Mouse (Mus musculus): Measurements from ENCODE around the gene Mycn.

Gene Mycn

DNA sequence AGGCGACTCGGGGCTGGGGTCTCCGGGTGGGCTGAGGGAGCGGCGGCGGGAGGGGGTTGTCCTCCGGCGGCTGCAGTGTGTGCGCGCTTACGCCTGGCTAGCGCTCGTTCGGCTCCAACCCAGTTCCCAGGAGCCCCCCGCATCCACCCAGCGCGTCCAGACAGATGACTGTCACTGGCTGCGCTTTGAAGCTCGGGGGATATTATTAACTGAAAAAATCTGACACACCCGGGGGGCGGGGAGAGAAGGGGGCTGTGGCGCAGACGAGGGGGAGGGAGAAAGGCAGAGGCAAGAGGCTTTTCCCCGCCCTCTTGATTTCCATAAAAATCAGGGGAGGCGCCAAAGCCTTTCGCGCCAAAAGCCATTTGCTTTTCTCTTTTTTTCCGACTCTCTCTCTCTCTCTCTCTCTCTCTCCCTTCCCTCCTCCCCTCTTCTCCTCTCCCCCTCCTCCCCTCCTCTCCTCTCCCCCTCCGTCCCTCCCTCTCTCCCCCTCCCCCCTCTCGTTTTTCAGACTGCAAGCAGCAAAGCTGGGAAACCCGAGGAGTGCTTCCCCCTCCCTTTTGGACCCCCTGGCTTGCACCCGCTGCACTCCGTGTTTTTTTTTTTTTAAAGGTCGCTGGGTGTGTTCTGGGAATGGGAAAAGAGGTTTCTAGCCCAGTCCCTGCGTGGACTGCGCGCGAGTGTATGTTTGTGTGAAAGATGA lies at the start of gene Mycn:
Gene Mycn, minus strand, starts transcription at position 254 of the 703 bp plus-strand sequence.
- no peak for DNase-seq (ENCODE audit: low read depth, low spot score)

DNA sequence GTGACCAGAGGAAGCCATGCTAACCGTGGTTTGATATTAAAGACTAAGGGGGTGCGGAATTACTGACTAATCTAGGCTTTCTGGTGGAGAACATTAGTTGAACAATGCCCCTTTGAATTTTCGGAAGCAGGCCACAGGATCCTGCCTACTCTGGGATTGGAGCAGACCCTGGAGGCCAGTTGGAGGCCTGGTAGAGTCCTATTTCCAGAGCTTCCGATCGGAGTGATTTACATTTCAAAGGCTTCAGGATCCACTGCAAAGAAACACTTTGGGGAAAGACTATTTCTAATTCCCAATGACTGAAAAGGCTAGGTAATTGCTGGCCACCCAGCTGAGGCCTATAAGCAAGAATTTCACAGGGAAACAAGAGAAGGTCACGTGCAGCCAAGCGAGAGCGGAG lies 45.7 kb upstream of the Mycn start:
- no peak for DNase-seq (ENCODE audit: low read depth, low spot score)

GRCm38 (mm10) chr12:12986612-12987206 lies 45.0 kb upstream of the Mycn start:
- DNase-seq (ENCODE audit: low read depth, low spot score), result no peak

GRCm38 (mm10) chr12:12983032-12983431 lies 41.3 kb upstream of the Mycn start:
- DNase-seq (ENCODE audit: low read depth, low spot score), result no peak

DNA sequence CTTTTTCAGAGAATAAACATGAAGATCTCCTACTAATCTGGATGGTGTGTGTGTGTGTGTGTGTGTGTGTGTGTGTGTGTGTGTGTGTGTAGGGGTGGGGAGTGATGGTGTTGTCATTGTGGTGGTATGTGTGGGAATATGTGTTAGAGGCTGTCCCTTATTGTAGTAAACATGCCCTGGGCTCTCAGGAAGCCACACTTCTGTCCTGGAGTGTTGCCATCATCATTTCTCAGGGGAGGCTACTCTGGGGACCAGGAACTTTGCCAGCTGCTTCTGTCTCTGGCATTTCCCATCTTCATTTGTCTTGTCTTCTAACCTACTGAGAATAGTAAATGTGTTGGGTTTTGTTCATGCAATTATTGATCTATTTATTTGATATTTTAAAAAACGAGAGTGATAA lies 33.7 kb upstream of the Mycn start:
- no peak for DNase-seq (ENCODE audit: low read depth, low spot score)

- no peak for DNase-seq (ENCODE audit: low read depth, low spot score)
These were observed 31.2 kb upstream of the Mycn start for GRCm38 (mm10) chr12:12972756-12973435.

DNA sequence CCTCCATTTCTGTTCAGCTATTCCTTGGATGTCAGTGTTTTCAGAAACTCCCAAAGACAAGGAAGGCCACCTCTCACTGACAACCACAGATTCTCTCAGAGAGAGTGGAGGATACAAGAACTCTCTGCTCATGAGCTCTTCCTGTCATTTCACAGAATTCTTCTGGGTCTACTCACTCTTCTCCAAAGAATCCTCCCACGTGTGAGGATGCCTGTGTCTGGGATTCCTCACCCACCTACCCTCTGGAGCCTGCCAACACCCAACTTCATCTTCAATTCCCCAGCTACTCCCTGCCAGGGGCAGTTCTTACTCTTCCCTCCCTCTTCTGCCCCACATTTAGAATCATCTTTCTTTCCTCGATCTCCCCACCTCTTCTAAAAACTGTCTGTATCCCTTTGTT lies 26.2 kb upstream of the Mycn start:
- DNase-seq (ENCODE audit: low read depth, low spot score), result no peak

DNA sequence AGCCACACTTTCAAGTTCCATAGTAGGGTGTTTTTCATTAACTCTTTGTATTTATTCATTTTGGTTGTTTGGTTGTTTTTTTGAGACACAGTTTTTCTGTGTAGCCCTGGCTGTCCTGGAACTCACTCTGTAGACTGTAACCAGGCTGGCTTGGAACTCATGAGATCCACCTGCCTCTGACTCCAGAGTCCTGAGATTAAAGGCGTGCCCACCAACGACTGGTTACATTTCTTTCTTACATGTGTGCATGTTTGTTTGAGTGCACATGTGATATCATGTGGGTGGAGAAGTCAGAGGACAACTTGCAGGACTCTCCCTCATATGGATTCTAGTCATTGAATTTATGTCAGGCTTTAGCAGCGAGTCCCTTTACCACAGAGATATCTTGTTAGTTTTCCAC lies 23.1 kb upstream of the Mycn start:
- no peak for DNase-seq (ENCODE audit: low read depth, low spot score)

- no peak for DNase-seq (ENCODE audit: low read depth, low spot score)
These were observed 5.9 kb upstream of the Mycn start for GRCm38 (mm10) chr12:12947606-12948005.

DNA sequence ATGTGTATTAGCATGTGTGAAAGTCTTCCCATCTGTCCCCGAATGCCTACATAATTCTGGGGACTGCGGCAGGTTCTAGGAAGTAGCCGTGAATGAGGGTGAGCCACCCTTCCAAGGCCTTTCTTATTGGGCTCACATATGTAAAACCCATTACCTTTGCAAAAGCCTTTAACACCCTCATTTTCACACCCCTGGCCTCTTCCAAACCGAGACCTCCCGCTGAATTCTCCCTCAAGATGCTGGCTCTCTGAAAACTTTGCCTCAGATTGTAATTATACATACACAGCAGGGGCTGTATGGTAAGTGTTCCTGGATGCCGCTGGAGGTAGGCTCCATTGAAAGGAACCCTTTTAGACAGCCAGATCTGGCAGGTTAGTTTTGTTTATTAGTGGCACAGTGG lies 1.6 kb upstream of the Mycn start:
- no peak for DNase-seq (ENCODE audit: low read depth, low spot score)

DNA sequence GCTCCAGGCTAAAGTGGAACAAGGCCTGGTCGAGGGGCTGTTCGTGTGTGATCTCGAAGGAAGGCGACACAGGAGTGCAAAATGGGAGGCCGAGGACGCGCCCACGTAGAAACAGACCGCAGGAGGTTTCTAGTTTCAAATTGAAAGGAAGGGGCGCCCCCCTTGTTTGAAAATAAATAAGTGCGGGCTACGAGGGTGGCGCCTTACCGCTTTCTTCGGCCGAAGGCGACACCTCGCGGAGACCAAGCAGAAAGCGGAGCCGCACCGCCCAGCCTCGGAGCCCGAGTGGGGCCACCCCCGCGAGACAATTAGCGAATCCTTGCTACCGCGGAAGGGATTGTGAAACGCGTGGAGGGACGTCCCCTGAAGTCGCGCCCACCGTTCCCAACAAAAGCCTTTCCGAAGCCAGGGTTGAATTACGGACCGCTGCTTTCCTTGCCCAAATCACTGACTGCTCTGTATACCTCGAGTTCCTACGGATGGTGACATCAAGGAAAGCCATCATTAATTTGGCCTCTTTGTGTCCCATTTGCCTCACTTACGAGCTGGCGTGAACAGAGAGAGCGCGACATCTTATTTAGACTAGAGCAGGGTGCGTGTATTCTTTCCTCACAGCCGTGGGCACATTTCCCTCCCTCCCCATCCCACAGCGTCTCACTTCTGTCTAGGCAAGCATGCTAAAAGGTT lies 793 bp upstream of the Mycn start:
- DNase-seq (ENCODE audit: low read depth, low spot score), result no peak

- DNase-seq (ENCODE audit: low read depth, low spot score), result no peak
These were observed 597 bp downstream of the Mycn start for GRCm38 (mm10) chr12:12941129-12941504.

- DNase-seq (ENCODE audit: low read depth, low spot score), result no peak
These were observed 1.1 kb downstream of the Mycn start for GRCm38 (mm10) chr12:12940466-12941128.

GRCm38 (mm10) chr12:12939581-12940465 lies 1.9 kb downstream of the Mycn start:
- no peak for DNase-seq (ENCODE audit: low read depth, low spot score)

- DNase-seq (ENCODE audit: low read depth, low spot score), result no peak
These were observed 2.9 kb downstream of the Mycn start for GRCm38 (mm10) chr12:12938850-12939249.

DNA sequence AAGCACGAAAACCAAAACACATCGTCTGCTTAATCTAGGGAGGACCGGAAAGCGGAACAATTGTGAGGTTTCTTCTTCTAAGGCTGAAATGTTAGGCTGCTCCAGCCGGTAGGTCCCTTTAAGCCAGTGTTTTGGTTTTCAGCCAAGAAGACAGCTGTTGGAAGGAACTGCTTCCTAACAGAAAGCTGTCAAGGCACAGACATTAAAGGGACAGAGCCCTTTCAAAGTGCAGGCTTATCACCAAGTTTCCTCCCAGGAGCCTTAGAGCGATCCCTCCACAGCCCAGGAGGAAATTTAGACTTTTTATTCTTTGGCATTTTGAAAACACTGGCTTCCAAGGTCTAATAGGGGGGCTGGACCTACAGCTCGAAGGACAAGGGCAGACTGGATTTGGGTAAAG lies 3.4 kb downstream of the Mycn start:
- DNase-seq (ENCODE audit: low read depth, low spot score), result no peak

DNA sequence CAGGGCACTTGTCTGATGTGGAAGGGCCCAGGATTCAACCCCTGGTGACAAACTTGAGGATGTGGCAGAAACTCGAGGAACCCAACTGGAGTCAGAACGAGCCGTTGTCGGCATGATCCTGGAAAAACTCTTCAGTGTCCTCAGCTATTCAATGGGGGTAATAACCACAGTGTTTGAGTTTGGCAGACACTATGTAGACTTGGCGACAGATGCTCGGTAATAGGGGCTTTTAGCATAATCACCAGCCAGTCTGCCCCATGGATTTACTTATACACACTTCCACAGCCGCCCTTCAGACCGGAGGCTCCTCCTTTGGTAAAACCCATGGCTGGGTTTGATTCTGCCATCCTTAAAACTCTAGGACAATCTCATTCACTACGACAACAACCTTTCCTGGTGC lies 4.0 kb downstream of the Mycn start:
- DNase-seq (ENCODE audit: low read depth, low spot score), result no peak

GRCm38 (mm10) chr12:12937088-12937487 lies 4.6 kb downstream of the Mycn start:
- no peak for DNase-seq (ENCODE audit: low read depth, low spot score)

GRCm38 (mm10) chr12:12932238-12932637 lies 9.5 kb downstream of the Mycn start:
- DNase-seq (ENCODE audit: low read depth, low spot score), result no peak

DNA sequence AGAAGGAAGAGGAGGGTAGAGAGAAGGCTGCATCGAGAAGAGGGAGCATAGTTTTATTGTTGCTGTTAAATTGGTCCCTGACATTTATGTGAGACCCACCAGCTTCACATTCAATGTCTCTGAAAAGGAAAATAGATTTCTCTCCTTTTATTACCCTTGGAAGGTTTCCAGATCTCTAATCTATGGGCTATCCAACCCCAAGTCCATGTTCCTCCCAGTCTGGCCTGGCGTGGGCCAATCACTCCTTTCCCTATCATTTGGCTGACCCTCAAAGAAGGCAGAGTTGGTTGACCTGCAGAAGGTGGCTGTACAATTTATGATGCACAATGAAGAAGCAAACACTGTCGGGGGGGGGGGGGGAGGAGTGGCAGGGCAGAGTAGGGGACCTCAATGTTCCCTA lies 13.5 kb downstream of the Mycn start:
- DNase-seq (ENCODE audit: low read depth, low spot score), result no peak

- DNase-seq (ENCODE audit: low read depth, low spot score), result no peak
These were observed 14.7 kb downstream of the Mycn start for GRCm38 (mm10) chr12:12926975-12927527.
